9 mouse cellular contexts compared by ENCODE assay signal in the genomic region with DNA sequence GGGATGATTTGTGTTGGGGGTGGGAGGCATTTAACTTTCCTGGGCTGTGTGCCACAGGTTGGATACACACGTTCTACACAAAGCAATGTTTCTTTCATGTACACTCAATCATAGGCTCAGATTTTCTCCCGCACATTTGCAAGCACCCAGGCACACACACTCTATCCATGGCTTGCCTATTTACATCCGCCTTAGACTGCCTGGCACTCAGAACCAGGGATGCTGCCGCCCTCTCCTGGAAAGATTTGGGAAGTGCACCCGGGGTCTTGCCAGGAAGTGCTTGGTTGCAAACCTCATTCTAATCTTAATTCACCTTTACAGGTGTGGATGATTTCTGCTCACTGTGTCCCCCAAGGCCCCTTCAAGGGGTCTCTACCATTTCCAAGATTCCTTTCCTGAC.
DNase-seq lines count a peak whose midpoint lies in the region; ATAC-seq and TF ChIP-seq lines count a peak whose summit lies in the region.
"Had no signal": no experiment of that assay in that cellular context is flagged by ENCODE, and none has a peak within 500 bp of the region (broad histone marks: within the 10 kb centered on the region; RNA-seq: fewer than 3 reads in every experiment).

No protein-coding gene starts in this region.

- H3K36me3 ChIP-seq in heart, embryonic 12.5 days, result no peaks in the 10 kb centered on the region
- no peaks in the 10 kb centered on the region for H3K36me3 ChIP-seq in intestine, postnatal 0 days (ENCODE audit: control insufficient read depth, insufficient read depth)
- no peaks in the 10 kb centered on the region for H3K36me3 ChIP-seq in midbrain, postnatal 0 days (ENCODE audit: insufficient read depth, low read length)
- H3K36me3 ChIP-seq: stomach, embryonic 15.5 days had no signal

- TF ChIP-seq CTCF in intestine, postnatal 0 days (IDR thresholded peaks at IDR 0.05; ENCODE audit: low read depth), result peak; percentile 97
- TF ChIP-seq CTCF in midbrain, postnatal 0 days (IDR thresholded peaks at IDR 0.05), result peak; percentile 98

- WGBS in heart, embryonic 12.5 days, result 6% methylated on average over 5 of the region's 5 CpGs
- 6% methylated on average over 5 of the region's 5 CpGs for WGBS in intestine, postnatal 0 days
- 2% methylated on average over 5 of the region's 5 CpGs for WGBS in midbrain, postnatal 0 days

- H3K9ac ChIP-seq in heart, embryonic 12.5 days, result no peak overlapping the region
- no peak overlapping the region for H3K9ac ChIP-seq in intestine, postnatal 0 days (ENCODE audit: low read depth, low read length)
- no peak overlapping the region for H3K9ac ChIP-seq in midbrain, postnatal 0 days (replicated peaks; ENCODE audit: low read length, poor library complexity, severe bottlenecking)
- H3K9ac ChIP-seq: stomach, embryonic 15.5 days had no signal

- H3K9me3 ChIP-seq in heart, embryonic 12.5 days (replicated peaks), result 0 out of 2 replicates have a peak, but pooled peaks cover 3% of the 10 kb centered on the region
- H3K9me3 ChIP-seq in intestine, postnatal 0 days (ENCODE audit: control insufficient read depth), result no peaks in the 10 kb centered on the region
- no peaks in the 10 kb centered on the region for H3K9me3 ChIP-seq in midbrain, postnatal 0 days (ENCODE audit: low read length)
- H3K9me3 ChIP-seq: stomach, embryonic 15.5 days had no signal

- ATAC-seq in heart, embryonic 12.5 days (ENCODE audit: insufficient number of reproducible peaks, low FRiP score), result no peak
- ATAC-seq in intestine, postnatal 0 days, result 0 out of 2 replicates have a peak, but pooled peaks have one; percentile 36
- ATAC-seq in midbrain, postnatal 0 days (ENCODE audit: low FRiP score), result peak; percentile 76

- no peak overlapping the region for H3K4me3 ChIP-seq in heart, embryonic 12.5 days
- no peak overlapping the region for H3K4me3 ChIP-seq in intestine, postnatal 0 days (ENCODE audit: low read depth, low read length)
- no peak overlapping the region for H3K4me3 ChIP-seq in midbrain, postnatal 0 days (ENCODE audit: low read depth, low read length)
- H3K4me3 ChIP-seq: stomach, embryonic 15.5 days had no signal

- intact Hi-C loops in left cerebral cortex, postnatal 4 days (cut with DNase I), result loop anchor here (5.0 to 10.0 kb wide), 2 partner anchors 196 to 369 kb away; no protein-coding TSS in a partner anchor

- 0 out of 2 replicates have a peak, but pooled peaks cover 3% of the 10 kb centered on the region for H3K27me3 ChIP-seq in heart, embryonic 12.5 days (replicated peaks)
- H3K27me3 ChIP-seq in intestine, postnatal 0 days (replicated peaks; ENCODE audit: control insufficient read depth, insufficient read depth, low read length), result no peaks in the 10 kb centered on the region
- H3K27me3 ChIP-seq in midbrain, postnatal 0 days (ENCODE audit: insufficient read depth, low read length), result no peaks in the 10 kb centered on the region
- H3K27me3 ChIP-seq: stomach, embryonic 15.5 days had no signal

- peaks cover 18% of the 10 kb centered on the region for H3K4me1 ChIP-seq in heart, embryonic 12.5 days (replicated peaks)
- no peaks in the 10 kb centered on the region for H3K4me1 ChIP-seq in intestine, postnatal 0 days (replicated peaks; ENCODE audit: control insufficient read depth, insufficient read depth, low read length)
- H3K4me1 ChIP-seq in midbrain, postnatal 0 days (ENCODE audit: insufficient read depth, low read length), result no peaks in the 10 kb centered on the region
- H3K4me1 ChIP-seq: stomach, embryonic 15.5 days had no signal

- DNase-seq in heart, adult 11 months, result peak; percentile 94
- peak; percentile 91 to 96 for DNase-seq in cerebellum, postnatal 36 days
- peak; percentile 41 to 55 for DNase-seq in gastrocnemius, adult 8-10 months (ENCODE audit: low spot score in 2 of 2)
- peak; percentile 84 for DNase-seq in left cerebral cortex, postnatal 4 days
- DNase-seq in midbrain, postnatal 0 days (ENCODE audit: low spot score), result peak; percentile 83
- peak; percentile 59 to 79 for DNase-seq in spleen, postnatal 10 days (ENCODE audit: low spot score in 2 of 2)

- no peak overlapping the region for H3K27ac ChIP-seq in heart, embryonic 12.5 days (ENCODE audit: poor library complexity, severe bottlenecking)
- no peak overlapping the region for H3K27ac ChIP-seq in intestine, postnatal 0 days (ENCODE audit: low read depth, low read length)
- H3K27ac ChIP-seq in midbrain, postnatal 0 days (ENCODE audit: low read depth, low read length), result no peak overlapping the region
- H3K27ac ChIP-seq: stomach, embryonic 15.5 days had no signal

- H3K4me2 ChIP-seq in heart, embryonic 12.5 days, result no peak overlapping the region
- H3K4me2 ChIP-seq in intestine, postnatal 0 days (replicated peaks; ENCODE audit: low read depth), result no peak overlapping the region
- no peak overlapping the region for H3K4me2 ChIP-seq in midbrain, postnatal 0 days (ENCODE audit: low read depth, low read length, poor library complexity, severe bottlenecking)
- H3K4me2 ChIP-seq: stomach, embryonic 15.5 days had no signal
